14 mouse cellular contexts compared by ENCODE assay signal in the genomic region with DNA sequence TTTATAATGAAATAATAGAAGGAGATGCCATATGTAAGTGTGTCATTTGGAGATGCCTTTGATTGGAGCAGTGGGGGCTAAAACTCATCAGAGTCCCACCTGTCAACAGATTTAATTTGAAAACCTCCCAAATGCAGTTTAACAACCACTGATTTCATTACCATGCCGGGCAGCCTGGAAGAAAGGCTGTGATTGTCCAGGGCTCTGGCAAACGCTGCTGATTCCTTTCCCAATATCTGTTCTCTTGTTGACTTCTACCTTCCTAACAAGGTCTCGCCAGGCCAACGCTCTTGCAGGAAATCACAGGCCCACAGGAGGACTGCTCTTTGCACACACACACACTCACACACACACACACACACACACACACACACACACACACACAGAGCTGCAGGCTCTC.
"Had no signal": no experiment of that assay in that cellular context is flagged by ENCODE, and none has a peak within 500 bp of the region (broad histone marks: within the 10 kb centered on the region; RNA-seq: fewer than 3 reads in every experiment).

No protein-coding gene starts in this region.

- DNase-seq: gastrocnemius, postnatal 14 days; gastrocnemius, postnatal 36 days; heart, adult 11 months; heart, adult 2 months; heart, postnatal 14 days; heart, postnatal 36 days; kidney, adult 11 months; kidney, adult 2 months; kidney, adult 9 months; kidney, postnatal 14 days; kidney, postnatal 36 days; layer of hippocampus, adult 9-11 months; layer of hippocampus, postnatal 36 days; lung, adult 18-20 months had no signal
